Mouse (Mus musculus) cerebellum, adult 11 months (tissue): ENCODE data around the gene Tnfaip3.

Source experiments
- DNase-seq: peaks from one replicate; pipeline ENCODE4 v3.0.0; 2022

Tnfaip3 gene

DNA sequence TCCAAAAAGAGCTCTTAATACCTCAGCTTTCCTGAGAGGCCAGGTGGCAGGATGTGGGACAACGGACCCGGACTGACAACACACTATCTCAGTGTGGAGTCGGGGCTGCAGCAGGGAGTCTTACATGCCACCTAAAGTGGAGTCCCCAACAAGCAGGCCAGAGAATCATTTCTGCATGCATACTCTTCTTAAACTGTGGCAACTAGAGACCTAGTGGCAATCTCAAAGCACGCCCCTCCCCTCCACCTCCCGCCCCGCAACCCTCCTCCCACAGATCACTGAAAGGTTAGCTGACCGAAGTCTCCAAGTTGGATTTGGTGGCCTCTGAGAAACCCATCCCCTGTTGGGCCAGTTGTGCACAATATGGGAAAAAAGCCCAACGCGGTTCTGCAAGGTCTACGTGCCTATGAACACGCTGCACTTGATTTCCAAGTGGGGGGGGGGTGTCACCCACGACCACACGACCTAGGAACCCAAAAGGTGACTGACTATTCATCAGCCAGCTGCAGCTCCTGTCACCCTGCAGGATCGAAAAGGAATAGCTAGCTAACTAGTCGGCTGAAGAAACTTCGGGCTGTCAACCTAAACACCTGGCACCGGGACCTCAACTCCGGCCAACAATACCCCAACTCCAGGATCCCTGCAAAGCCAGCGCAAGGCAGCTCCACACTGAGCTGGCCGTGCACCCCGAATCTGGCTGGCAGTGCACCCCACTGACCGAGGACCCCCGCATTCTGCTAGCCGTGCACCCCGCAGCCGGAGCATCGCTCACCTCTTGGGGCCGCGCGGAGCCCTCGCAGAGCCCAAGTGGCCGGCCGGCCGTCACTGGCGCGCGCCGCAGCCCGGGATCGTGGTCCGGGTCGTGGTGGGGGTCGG, 838 bp downstream of the Tnfaip3 start:
- DNase-seq: peak; percentile 9

DNA sequence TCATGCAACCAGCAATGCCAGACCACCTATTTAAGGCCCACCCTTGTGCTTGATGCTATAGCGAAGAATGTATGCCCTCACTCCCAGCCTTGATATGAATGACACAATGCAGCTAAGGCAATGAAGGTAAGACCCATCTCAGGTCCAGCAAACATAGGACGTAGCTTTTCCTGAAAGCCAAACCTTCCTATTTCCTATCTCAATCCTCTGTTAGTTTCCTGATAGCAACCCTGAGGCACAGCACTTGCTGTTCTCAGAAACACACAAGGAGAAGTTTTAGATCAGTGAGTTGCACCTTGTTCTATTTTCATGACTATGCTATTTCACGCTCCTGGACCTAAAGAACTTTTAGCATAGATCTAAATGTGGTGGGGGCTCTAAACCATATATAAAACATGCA, 2.1 kb downstream of the Tnfaip3 start:
- DNase-seq: no peak

GRCm38 (mm10) chr10:19012616-19013015, 2.8 kb downstream of the Tnfaip3 start:
- no peak for DNase-seq

DNA sequence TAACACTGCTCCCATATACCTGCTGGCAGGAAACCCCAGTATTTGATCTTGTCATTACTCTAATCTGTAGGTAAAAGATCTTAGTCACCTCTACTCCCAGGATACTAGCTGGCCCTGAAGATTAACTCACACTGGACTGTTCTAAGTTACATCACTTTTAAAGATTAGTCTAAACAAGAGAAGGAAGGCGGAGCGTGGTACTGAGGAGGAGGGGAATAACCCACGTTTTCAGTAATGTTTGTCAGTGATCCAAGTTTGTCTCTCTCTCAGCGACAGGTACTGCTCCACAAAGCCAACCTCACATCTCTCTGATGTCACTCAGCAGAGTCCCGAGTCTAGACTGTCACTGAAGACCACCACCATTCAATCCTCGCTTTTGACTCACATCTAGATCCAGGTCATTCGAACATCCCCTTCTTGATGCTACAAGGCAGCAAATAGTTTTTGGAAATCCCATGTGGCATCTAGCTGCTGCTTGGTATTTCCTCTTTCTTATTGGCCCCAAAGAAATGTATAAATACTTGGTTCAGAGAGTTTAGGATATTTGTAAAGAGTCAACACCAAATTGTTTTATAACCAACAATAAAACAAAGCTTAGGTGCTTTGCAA, 3.5 kb downstream of the Tnfaip3 start:
- no peak for DNase-seq

GRCm38 (mm10) chr10:19010414-19010813, 5.0 kb downstream of the Tnfaip3 start:
- DNase-seq: no peak

GRCm38 (mm10) chr10:19009186-19009672, 6.2 kb downstream of the Tnfaip3 start:
- no peak for DNase-seq

GRCm38 (mm10) chr10:19008607-19008940, 6.9 kb downstream of the Tnfaip3 start:
- DNase-seq: no peak

- DNase-seq: no peak
These were observed 7.4 kb downstream of the Tnfaip3 start for GRCm38 (mm10) chr10:19007897-19008606.

- DNase-seq: no peak
These were observed 13.2 kb downstream of the Tnfaip3 start for GRCm38 (mm10) chr10:19002091-19002785.

GRCm38 (mm10) chr10:18999427-18999826, 16.0 kb downstream of the Tnfaip3 start:
- DNase-seq: no peak

DNA sequence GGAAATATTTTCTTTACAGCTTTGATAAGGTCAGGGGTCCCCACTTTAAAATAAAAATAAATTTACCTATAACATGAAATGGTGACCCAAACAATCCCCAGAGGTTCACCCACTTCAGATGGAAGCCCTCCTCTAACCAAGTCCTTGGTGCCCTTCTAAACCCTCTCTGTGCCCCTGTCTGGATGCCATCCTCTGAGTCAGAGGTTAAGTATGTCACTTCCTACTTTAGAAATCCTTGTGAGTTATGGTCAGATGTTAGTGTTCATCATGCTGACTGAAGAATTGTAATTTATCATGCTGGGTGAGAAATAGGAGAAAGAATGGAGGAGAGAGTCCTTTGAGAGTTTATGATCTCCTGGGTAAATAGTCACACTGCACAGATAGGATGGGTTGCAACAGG, 19.1 kb downstream of the Tnfaip3 start:
- no peak for DNase-seq

GRCm38 (mm10) chr10:18995465-18996261, 19.8 kb downstream of the Tnfaip3 start:
- no peak for DNase-seq

DNA sequence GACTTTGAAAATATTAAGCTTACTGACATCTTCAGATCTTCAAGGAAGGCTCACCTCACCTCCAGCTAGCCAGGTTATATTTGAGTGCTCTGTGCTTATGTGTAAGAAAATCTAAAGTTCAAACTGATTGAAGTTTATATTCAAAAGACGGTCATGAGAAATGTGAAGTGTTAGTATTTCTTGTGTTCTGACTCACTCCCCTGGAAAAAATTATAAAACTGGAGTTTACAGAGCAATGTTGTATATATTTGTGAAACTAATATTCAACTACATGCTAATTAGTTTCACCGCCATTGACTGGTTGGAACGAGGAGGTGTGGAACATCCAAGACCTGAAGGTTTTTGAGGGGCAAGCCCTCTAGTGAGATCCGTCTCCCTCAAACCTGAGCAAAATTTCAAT, 22.5 kb downstream of the Tnfaip3 start:
- DNase-seq: no peak

DNA sequence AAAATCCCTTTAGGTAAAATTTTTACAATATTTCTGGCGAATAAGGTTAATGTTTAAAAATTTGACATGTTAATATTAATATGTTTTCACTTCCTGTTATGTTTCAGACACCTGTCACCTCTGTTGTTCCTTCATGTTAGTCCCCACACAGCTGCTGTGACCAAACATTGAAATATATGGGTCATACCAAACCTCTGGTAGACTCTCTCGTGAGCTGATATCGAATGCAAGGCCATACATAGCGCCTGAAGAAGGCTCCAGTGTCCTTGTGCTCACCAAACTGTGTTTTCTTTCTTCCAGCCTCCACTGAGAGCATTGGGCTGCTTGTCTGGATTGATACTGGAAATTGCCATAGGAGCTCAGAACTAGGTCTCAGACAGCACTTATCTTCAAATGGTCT, 24.4 kb downstream of the Tnfaip3 start:
- no peak for DNase-seq

GRCm38 (mm10) chr10:18987907-18988199, 27.6 kb downstream of the Tnfaip3 start:
- DNase-seq: no peak

DNA sequence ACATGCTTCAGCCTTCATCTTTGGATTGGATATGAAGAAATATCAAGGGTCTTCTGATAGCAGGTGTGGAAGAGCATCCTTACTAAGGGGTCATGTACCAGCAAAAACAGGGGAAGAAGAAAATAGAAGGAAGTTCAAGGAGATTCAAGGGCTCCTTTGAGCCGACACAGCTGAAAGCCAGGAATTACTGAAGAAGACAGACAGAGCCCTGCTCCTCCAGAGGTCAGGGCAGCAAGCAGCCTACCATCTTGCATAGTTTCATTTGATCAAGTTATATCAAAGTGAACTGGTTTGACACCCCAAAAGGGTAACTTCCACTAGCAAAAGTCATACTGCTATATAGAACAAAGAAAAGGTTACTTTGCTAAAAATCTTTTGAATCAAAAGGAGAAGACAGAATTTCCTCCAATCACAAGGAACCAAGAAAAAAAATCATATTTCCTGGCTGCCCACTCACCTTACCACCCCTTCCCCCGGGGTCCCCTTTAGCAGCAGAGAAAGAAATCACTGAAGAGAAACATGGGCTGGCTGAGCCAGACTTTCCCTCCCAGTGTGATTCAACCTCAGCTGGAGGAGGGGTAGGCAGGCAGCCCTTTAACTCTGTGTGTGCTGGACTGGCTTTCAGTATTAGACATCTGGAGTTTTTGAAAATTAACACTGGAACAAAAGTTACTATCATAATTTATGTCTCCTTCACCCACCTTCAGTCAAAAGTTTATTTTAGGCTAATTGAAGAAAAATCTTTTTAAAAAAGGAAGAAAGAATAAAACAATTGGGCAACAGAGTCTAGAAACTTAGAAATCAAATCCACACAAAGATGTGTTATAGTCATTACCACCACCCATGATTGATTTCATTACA, 28.2 kb downstream of the Tnfaip3 start:
- no peak for DNase-seq

GRCm38 (mm10) chr10:18985516-18985915, 29.9 kb downstream of the Tnfaip3 start:
- no peak for DNase-seq

- DNase-seq: no peak
These were observed 31.9 kb downstream of the Tnfaip3 start for GRCm38 (mm10) chr10:18983514-18983913.

DNA sequence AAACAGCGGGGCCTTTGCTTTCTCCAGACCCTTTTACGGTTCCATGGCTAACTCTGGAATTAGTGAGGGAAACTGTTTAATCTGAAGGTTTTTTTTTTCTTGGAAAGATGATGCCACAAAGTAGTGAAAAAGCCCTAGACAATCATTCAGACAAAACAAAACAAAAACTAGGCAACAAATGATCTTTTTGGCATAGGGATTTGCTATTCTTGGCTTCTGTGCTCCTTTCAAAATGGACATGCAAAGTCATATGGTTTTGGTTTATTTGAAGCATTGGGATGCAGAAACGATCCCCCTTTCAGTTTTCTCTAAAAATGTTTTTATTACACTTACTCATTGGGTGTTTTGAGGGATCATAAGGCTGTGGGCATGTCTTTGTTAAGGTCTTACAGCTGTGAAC, 41.0 kb downstream of the Tnfaip3 start:
- no peak for DNase-seq

DNA sequence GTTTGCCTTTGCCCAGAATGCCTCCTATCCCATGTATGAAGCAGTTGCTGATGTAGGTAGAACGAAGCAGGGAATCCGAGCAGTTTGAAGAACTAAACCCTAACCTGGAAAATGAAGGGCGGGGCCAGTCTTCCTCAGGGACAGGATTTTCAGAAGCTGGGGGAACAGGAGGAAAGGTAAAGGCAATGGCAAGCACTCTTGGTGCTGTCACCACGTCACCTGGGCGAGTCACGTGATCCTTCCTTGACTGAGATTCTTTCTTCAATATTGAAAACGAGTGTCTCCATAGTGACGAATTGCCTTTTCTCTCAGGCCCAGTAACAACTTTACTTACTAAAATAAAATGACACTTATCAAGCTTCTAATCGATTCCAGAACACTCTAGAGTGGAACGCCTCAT, 48.6 kb downstream of the Tnfaip3 start:
- no peak for DNase-seq

DNA sequence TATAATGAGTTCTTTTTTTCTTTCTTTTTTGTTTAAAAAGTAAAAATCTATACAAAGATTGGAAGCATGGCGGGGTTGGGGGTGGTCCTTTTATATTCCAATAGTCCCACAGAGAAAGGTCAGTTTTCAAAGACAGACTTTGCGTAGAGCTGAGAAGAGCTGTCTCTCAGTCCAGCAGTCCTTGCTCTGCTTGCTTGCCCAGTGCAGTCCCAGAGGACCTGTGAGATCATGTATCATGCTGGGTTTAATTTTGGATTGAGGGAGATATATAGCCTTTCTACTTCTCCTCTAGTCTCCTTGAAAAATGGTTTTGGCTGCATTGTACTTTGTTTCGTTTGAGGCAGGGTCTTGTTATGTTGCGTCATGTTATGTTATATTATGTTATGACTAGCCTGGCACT, 49.9 kb downstream of the Tnfaip3 start:
- no peak for DNase-seq

GRCm38 (mm10) chr10:18964856-18965255, 50.6 kb downstream of the Tnfaip3 start:
- DNase-seq: no peak
